Mouse (Mus musculus) lung, postnatal 0 days (tissue): ENCODE data around the gene Tbc1d9b. TPM values are rescaled to one million over a fixed set of nuclear protein-coding genes. Genes with fewer than 3 reads are reported as not detected.

Experiments used
- ATAC-seq: fragments of 200-750 bp; cut with Nextera tagmentation; 2 replicates; pipeline ENCODE4 v1.8.0; 2017; ENCODE audit warnings: moderate library complexity
- DNase-seq: peaks from one replicate; pipeline ENCODE4 v3.0.0-alpha.2; 2016; ENCODE audit warnings: low spot score
- H3K27ac ChIP-seq: fragments of 300-500 bp; sonication (generic); 2 replicates; pipeline ENCODE4 v1.5.1; 2014; ENCODE audit warnings: antibody characterized with exemption, mild to moderate bottlenecking, low read length, mixed read lengths
- H3K27me3 ChIP-seq: fragments of 300-500 bp; sonication (generic); replicated peaks from 2 replicates; pipeline ENCODE4 v1.6.1; 2014; ENCODE audit warnings: low read length, mixed read lengths; ENCODE audit not compliant: insufficient read depth
- H3K36me3 ChIP-seq: fragments of 300-500 bp; sonication (generic); 2 replicates; pipeline ENCODE4 v1.6.1; 2014; ENCODE audit warnings: low read length, mixed read lengths; ENCODE audit not compliant: insufficient read depth
- H3K4me1 ChIP-seq: fragments of 300-500 bp; sonication (generic); 2 replicates; pipeline ENCODE4 v1.6.1; 2014; ENCODE audit warnings: antibody characterized with exemption, low read depth, low read length, mixed read lengths; ENCODE audit not compliant: insufficient read depth
- H3K4me2 ChIP-seq: fragments of 300-500 bp; sonication (generic); replicated peaks from 2 replicates; pipeline ENCODE4 v1.6.1; 2014; ENCODE audit warnings: low read depth, mild to moderate bottlenecking, low read length, moderate library complexity, mixed read lengths
- H3K4me3 ChIP-seq: fragments of 300-500 bp; sonication (generic); 2 replicates; pipeline ENCODE4 v1.5.1; 2014; ENCODE audit warnings: low read depth, low read length
- H3K9ac ChIP-seq: fragments of 300-500 bp; sonication (generic); replicated peaks from 2 replicates; pipeline ENCODE4 v1.6.1; 2014; ENCODE audit warnings: low read depth, mild to moderate bottlenecking
- H3K9me3 ChIP-seq: fragments of 300-500 bp; sonication (generic); 2 replicates; pipeline ENCODE4 v1.6.1; 2016; ENCODE audit warnings: low read length, mixed read lengths
- CTCF ChIP-seq: IDR thresholded peaks from 2 replicates; pipeline ENCODE4 v1.5.1; 2016; ENCODE audit warnings: antibody characterized with exemption, mild to moderate bottlenecking
- EP300 ChIP-seq: IDR thresholded peaks from 2 replicates; pipeline ENCODE4 v1.6.1; 2016; ENCODE audit warnings: antibody characterized with exemption, mild to moderate bottlenecking, control low read depth
- WGBS: fragments of 180-500 bp; shearing (Covaris S2); extraction: QIAGEN DNeasy Blood & Tissue Kit; methylation state at CpG from one replicate; pipeline ENCODE4 v1.1.7; 2014; 5-methylcytosine and 5-hydroxymethylcytosine counted together
- polyA plus RNA-seq: library from polyadenylated mRNA; unstranded; fragments of >200 nt; fragmentation: Nextera tagmentation; extraction: Ambion mirVana; gene quantifications from 2 replicates; pipeline ENCODE4 v1.2.1, GENCODE M21; 2015

Tbc1d9b gene
- polyA plus RNA-seq, 1 experiment from 2014 or later, result 26.1 TPM

- Histone ChIP-seq H3K27ac (no peak overlapping the region), H3K4me1 (peaks cover under 1% of the 10 kb centered on the region; the same call in 1 of the 2 replicates), H3K4me3 (no peak overlapping the region), H3K9me3 (no peaks in the 10 kb centered on the region), H3K36me3 (no peaks in the 10 kb centered on the region), H3K4me2 (no peak overlapping the region), H3K27me3 (no peaks in the 10 kb centered on the region), H3K9ac (no peak overlapping the region)
- DNase-seq (peak; percentile 56), ATAC-seq (peak; percentile 56)
- peak; percentile 51; the same call in 1 of the 2 replicates for TF ChIP-seq EP300
- TF ChIP-seq CTCF, result no peak
- 57% methylated on average over 6 of the region's 6 CpGs for WGBS
Measured at GRCm38 (mm10) chr11:50180478-50181231, 49.5 kb downstream of the Tbc1d9b start.

GRCm38 (mm10) chr11:50182702-50183101 is 51.5 kb downstream of the Tbc1d9b start:
- Histone ChIP-seq H3K4me1 (no peaks in the 10 kb centered on the region), H3K4me3 (no peak overlapping the region), H3K27ac (no peak overlapping the region), H3K4me2 (no peak overlapping the region), H3K9ac (no peak overlapping the region), H3K36me3 (no peaks in the 10 kb centered on the region), H3K9me3 (no peaks in the 10 kb centered on the region), H3K27me3 (no peaks in the 10 kb centered on the region)
- ATAC-seq, result no peak
- 76% methylated on average over 4 of the region's 4 CpGs for WGBS
- DNase-seq, result no peak
- TF ChIP-seq CTCF, result no peak
- TF ChIP-seq EP300, result no peak

DNA sequence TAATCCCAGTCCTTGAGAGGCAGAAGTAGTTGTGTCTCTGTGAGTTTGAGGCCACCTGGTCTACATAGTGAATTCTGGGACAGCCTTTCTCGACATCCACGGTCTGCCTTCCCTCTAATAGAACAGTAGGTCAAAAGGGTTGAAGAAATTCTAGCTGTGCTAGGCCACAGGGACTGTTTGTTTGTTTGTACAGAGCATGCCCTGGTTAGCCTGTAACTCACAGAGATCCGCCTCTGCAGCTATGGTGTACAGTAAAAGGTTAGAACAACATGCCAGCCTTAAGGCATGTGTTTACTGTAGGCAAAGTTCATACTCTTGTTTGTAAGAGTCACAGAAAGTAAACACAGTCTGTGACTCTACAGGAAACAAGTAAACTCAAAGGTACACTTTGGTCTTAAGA is 53.6 kb downstream of the Tbc1d9b start:
- Histone ChIP-seq H3K4me1 (no peaks in the 10 kb centered on the region), H3K9me3 (no peaks in the 10 kb centered on the region), H3K36me3 (no peaks in the 10 kb centered on the region), H3K4me3 (no peak overlapping the region), H3K9ac (no peak overlapping the region), H3K27ac (no peak overlapping the region), H3K27me3 (no peaks in the 10 kb centered on the region), H3K4me2 (no peak overlapping the region)
- WGBS, result 52% methylated on average over 3 of the region's 3 CpGs
- ATAC-seq (no peak), DNase-seq (no peak)
- no peak for TF ChIP-seq CTCF
- no peak for TF ChIP-seq EP300

- no peak for DNase-seq
- Histone ChIP-seq H3K27me3 (no peaks in the 10 kb centered on the region), H3K4me2 (no peak overlapping the region), H3K27ac (no peak overlapping the region), H3K36me3 (no peaks in the 10 kb centered on the region), H3K9me3 (no peaks in the 10 kb centered on the region), H3K4me1 (no peaks in the 10 kb centered on the region), H3K9ac (no peak overlapping the region), H3K4me3 (no peak overlapping the region)
- WGBS, result 63% methylated on average over 7 of the region's 7 CpGs
- no peak for ATAC-seq
- TF ChIP-seq EP300 (no peak), CTCF (no peak)
Measured at GRCm38 (mm10) chr11:50188682-50189081, 57.5 kb downstream of the Tbc1d9b start.

- H3K4me3 ChIP-seq, result no peak overlapping the region
- H3K36me3 ChIP-seq, result no peaks in the 10 kb centered on the region
- H3K4me2 ChIP-seq, result no peak overlapping the region
- H3K27me3 ChIP-seq, result no peaks in the 10 kb centered on the region
- TF ChIP-seq CTCF (no peak), EP300 (no peak)
- no peak for ATAC-seq
- peak overlapping the region; percentile 33; the same call in 1 of the 2 replicates for H3K27ac ChIP-seq
- DNase-seq, result no peak
- 57% methylated on average over 4 of the region's 4 CpGs for WGBS
- H3K9me3 ChIP-seq, result no peaks in the 10 kb centered on the region
- H3K4me1 ChIP-seq, result no peaks in the 10 kb centered on the region
- H3K9ac ChIP-seq, result no peak overlapping the region
Measured at GRCm38 (mm10) chr11:50190362-50190761, 59.2 kb downstream of the Tbc1d9b start.

GRCm38 (mm10) chr11:50192278-50192677 is 61.1 kb downstream of the Tbc1d9b start:
- Histone ChIP-seq H3K4me3 (no peak overlapping the region), H3K27ac (no peak overlapping the region), H3K36me3 (no peaks in the 10 kb centered on the region), H3K4me1 (no peaks in the 10 kb centered on the region), H3K27me3 (no peaks in the 10 kb centered on the region), H3K9ac (no peak overlapping the region), H3K4me2 (no peak overlapping the region), H3K9me3 (no peaks in the 10 kb centered on the region)
- WGBS, result 77% methylated on average over 3 of the region's 3 CpGs
- ATAC-seq, result peak; percentile 56
- DNase-seq, result peak; percentile 52
- TF ChIP-seq CTCF (no peak), EP300 (no peak)
